Mouse (Mus musculus) G1E-ER4 (cell line): Measurements from ENCODE around the gene Ostf1. TPM values are rescaled to one million over a fixed set of nuclear protein-coding genes. Genes with fewer than 3 reads are reported as not detected.

Experiments
- GATA1 ChIP-seq: IDR thresholded peaks from one replicate; pipeline ENCODE4 v1.8.0; 2012; ENCODE audit warnings: low read length, inconsistent platforms
- polyA plus RNA-seq: library from polyadenylated mRNA; stranded (reverse); fragments of >175 nt; gene quantifications from 2 replicates; pipeline ENCODE4 v1.2.3, GENCODE M21; 2012

Ostf1 gene
- polyA plus RNA-seq, 1 experiment, result 235 TPM

DNA sequence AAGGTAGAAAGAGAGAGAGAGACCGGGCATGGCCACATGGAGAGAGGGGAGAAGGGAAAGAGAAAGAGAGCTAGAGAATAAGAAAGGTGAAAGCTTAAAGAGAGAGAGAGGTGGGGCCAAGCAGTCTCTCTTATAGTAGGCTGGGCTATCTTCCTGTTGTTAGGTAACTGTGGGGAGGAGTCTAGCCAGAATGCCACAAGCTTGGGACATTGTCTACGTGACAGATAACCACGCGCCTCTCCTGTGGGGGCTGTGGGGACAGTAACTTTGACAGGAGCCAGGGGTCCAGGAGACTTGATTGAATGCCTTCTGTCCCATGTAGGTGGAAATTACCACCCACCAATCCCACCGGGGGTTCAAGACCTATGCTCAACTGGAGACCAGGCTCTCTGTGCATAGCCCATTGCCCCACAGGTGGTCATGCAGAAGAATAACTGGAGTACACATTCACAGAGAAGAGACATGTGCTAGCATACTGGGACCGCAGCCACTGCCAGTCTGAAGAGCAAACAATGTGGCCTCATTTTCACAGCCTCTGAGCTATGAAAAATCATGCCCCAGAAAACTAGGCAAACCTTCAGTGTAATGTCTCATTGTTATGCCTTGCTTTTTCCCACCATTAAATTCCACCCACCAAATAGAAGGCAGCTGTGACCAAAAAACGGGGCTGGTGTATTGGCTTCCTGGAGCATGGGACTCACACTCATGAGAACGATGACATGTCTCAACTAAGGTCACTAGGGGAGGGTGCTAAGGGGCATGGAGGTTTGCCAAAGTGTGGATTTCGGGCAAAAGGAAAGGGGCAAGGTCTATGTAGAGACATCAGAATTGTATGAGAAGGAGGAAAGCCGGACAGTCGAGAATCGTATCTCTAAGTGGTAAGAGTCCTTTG is 63.4 kb downstream of the Ostf1 start:
- no peak for TF ChIP-seq GATA1

DNA sequence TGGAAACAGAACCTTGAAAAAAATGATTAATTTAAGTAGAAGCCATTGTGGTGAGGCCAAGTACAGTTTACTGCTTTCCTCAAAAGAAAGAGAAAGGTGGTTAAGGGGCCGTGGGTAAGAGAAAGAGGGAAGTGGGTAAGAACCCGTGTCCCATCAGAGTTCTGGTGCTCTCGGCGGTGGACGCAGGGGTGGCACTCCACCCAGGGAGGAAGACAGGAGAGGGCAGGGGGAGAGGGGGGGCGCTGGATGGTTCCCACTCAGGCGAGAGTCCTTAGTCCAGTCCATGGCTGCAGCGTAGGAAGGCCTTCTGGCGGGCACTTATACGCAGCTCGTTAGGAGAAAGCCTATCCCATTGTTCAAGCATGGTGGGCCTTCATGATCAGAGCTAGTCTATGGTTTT is 64.1 kb downstream of the Ostf1 start:
- no peak for TF ChIP-seq GATA1

DNA sequence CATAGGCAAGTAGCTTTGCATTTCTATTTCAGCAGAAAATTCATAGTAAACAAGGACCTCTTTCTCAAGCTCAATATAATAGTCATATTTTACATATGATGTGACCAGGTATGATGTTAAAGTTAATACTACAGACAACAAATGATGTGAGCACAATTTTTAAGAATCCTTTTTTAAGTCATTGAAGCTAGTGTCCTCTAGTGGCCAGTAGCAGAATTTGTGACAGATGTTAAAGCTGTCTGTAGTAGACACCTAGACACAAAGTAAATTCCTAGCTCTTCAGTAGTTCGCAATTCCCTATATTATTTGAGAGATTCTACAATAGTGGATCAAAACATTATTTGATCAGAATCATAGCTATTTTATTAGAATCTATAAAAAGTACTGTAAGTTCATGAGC is 73.9 kb downstream of the Ostf1 start:
- TF ChIP-seq GATA1, result no peak

DNA sequence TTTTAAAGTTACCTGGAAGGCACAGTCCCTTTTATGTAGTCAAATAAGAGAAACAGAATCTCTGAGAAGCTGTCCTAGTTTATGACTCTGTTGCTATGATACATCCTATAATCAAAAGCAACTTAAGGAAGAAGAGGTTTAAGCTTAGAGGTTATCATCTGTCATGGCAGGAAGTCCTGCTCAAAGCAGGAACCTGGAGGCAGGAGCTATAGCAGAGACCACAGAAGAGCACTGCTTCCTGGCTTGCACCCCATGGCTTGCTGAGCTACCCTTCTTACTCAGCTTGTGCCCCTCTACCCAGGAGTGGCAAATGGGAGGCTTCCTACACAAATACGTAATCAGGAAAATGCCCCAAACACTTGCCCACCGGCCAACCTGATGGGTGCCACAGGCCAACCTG is 76.0 kb downstream of the Ostf1 start:
- TF ChIP-seq GATA1, result no peak

DNA sequence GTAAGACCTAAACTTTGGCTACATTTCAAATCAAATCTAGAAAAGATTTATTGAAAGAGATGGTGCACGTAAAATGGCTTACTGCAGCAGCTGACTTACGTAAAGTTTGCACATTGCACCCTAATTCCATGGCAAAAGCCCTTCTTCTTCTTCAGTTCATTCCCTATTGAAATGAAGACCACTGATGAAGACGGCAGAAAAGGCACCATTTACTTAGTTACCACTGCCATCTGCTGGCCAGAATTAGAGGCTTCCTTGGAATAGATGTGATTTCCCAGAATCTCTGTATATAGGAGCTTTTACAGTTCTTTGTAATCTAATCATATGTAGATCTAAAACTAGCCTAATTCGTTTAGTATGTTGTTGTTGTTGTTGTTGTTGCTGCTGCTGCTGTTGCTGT is 83.0 kb downstream of the Ostf1 start:
- TF ChIP-seq GATA1, result no peak

Other genes with a start within 250 kb of the Ostf1 start
- gene Nmrk1, start 127 bp upstream of the Ostf1 start, polyA plus RNA-seq, result 1.3 and 1.7 TPM in 2 replicates
- 21.3 and 26.6 TPM in 2 replicates for gene Carnmt1, start 38.9 kb upstream of the Ostf1 start, polyA plus RNA-seq
- 16.2 and 23.2 TPM in 2 replicates for gene D030056L22Rik, start 81.4 kb upstream of the Ostf1 start, polyA plus RNA-seq
- gene Trpm6, start 118.2 kb upstream of the Ostf1 start, polyA plus RNA-seq, result not detected in 2 replicates